Mouse (Mus musculus): ENCODE data around the gene Fam57a. TPM values are rescaled to one million over a fixed set of nuclear protein-coding genes. Genes with fewer than 3 reads are reported as not detected.

Fam57a gene
- total RNA-seq (2021), result 1 to 10 TPM; 3.5 to 3.8 TPM
- long read RNA-seq, experiment 1, partial matches to known transcripts, result 0 of 2 reads
- long read RNA-seq, experiment 1, other reads (novel, unspliced or antisense), result 0 of 2 reads
- long read RNA-seq, experiment 2, partial matches to known transcripts, result 0 of 1 reads
- long read RNA-seq, experiment 2, other reads (novel, unspliced or antisense), result 0 of 1 reads

DNA sequence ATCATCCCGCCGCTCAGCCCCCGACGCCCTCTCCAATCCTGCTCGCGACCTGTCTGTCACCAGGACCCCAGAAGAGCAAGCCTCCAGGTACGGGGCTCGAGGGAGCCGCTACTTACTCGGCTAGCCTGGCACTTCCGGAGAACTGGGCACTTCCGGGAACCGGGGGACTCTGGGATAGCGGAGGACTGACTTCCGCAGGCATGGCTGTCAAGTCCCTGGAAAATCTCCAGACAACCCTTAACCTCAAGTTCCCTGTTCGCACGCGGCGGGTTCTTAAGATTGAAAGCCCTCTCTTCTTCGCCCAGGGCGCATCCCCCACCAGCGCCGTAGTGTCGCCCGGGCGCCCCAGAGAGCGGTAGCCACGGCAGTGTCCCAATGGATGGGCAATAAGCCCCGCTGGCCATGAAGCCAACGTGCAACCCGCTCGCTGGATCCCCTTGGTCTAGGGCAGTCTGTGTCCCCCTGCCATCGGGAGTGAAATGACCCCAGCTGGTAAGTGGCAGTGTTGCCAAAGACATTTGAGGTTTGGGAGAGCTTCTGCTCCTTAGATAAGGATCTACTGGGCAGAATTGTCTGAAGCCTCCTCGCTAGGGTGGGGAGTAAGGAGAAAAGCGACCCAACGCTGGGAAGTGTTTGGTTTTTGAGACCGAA, at the start of gene Fam57a, which contains the start of gene Vps53:
Fam57a (plus strand) TSS at position 177 of the 651 bp plus-strand sequence.
Vps53 (minus strand) TSS at position 153 of the 651 bp plus-strand sequence.
- DNase-seq, result peak; percentile 93 to 94

DNA sequence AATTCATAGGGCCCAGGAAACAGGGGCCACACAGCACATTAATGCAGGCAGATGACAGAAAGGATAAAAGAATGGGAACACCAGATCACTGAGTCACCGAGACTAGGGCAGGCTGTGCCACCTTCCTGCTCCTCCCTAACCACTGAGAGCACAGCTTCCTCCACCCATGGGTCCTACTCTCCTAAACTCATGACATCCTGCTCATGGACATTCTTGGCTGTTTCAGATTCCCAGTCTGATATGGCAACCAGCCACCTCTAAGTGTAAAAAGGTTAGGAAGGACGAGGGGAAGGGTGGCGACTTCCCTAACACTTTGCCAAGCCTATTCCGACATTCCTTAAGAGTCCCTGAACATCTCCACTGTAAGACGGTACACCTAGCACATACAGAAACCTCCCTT, 48.6 kb upstream of the Fam57a start:
- peak; percentile 66 to 88 for DNase-seq

DNA sequence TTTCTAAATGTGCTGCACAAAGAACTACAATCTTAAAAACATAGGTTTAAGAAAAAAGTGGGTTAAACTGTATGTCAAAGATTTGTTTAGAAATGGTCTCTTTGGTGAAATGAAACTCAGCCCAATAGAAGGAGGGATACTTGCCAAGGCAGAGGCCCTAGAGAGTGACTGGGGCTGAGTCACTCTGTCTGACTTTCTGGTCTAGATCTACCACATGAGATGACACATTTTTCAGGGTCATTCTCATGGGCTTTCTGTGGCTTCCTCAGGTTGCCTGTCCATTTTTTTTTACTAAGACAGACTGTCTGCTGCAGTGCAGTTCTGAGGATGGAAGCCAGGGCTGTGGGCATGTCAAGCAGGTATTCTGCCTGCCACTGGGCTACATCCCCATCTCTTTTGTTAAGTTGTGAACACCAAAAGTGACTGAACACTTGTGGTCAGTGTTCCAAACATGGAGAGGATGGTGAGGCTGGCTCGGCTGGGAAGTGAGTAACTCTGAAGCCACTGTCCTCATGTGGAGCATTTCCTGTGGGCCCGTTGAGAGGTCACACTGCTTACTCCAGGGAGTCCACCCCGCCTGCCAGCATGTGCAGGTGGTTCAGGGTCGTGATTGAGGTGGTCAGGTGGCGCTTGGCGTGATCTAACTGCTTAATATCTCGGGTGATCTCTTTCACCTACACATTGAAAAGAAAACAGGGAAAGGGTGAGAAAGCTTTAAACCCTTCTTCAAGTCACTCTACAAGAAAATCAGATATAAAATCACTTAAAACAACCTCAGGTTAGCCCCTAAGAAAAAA, 43.6 kb upstream of the Fam57a start:
- no peak for DNase-seq

DNA sequence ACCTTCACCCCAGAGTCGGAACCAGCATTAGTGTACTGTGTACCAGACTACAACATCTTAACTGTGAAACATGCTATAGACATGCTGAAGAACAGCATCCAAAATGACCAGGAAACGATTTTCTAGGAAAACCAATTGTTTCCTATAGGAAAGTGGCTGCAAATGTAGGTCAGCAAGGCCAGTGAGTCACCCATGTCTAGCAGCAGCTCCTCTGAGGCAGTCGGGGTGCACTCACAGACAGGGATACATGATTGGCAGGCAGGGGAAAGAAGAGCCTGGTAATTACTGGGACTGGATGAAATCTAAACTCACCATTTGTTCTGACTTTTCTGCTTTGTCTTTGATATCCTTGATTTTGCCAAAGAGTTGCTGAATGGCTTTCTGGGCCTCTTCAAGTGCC, 41.5 kb upstream of the Fam57a start:
- no peak for DNase-seq

GRCm38 (mm10) chr11:76144386-76144785, 35.1 kb upstream of the Fam57a start:
- no peak for DNase-seq

GRCm38 (mm10) chr11:76145169-76145568, 34.3 kb upstream of the Fam57a start:
- no peak for DNase-seq

- DNase-seq, result no peak
Observed at GRCm38 (mm10) chr11:76146187-76147010, 33.1 kb upstream of the Fam57a start.

GRCm38 (mm10) chr11:76148055-76149008, 31.1 kb upstream of the Fam57a start:
- peak in 1 of 2 experiments; percentile 14 for DNase-seq

DNA sequence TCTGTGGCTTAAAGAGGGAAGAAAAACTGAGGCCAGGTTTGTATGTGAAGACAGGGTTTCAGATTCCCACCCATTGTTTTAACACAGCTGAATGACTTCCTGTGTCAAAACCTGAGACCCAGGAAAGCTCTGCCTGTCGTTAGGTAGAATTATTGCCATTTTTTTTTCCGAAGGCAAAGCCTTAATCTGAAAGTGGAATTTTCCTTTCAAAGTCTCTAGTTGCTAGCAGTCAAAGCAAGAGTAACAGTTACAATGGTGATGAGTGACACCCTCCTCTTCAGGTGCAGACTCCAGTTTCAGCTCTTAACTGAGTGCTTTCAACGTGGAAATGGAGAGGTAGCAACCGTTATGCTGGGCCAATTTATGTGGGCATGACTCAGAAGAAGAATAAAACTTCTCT, 28.5 kb upstream of the Fam57a start:
- no peak for DNase-seq

DNA sequence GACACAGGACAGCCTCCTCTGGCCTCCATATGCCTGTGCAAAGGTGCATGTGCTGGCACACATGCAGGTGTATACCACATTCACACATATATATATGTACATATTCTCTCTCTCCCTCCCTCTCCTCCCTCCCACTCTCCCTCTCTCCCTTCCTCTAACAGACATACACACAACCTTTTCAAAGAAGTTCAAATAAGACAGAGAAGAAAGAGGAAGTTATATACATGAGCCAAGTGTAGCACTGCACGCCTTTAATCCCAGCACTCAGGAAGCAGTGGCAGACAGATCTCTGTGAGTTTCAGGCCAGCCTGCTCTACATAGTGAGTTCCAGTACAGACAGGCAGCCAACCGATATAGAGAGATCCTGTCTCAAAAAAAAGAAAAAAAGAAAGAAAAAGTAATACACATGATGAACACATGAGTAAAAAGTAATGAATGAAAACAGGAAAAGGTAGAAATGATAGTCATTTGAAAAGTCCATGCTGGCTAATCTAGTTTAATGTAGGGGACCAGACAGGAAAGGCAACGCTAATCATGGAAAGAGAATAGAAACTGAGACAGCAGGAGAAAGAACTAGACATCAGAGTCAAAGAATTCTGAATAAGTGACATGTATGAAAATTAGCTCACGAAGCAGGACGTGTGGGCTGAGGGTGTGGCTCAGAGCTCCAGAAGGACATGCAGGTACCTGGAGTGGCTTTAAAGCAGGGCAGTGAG, 26.1 kb upstream of the Fam57a start:
- DNase-seq, result no peak

DNA sequence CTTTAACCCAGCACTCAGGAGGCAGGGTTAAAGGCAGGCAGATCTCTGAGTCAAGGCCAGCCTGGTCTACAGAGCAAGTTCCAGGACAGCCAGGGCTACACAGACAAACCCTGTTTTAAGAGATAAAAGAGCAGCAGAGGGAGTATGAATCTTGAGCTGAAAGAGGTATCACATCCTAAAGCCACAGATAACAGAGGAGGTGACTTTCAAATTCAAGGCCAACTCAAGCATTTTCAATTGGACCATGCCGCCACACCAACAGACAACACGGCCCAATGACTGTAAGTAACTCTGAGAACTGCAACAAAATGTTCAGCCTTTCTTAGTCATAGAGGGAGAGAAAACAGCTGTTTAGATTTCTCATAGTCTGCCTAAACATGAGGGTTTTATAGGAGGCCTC, 25.3 kb upstream of the Fam57a start:
- DNase-seq, result no peak

DNA sequence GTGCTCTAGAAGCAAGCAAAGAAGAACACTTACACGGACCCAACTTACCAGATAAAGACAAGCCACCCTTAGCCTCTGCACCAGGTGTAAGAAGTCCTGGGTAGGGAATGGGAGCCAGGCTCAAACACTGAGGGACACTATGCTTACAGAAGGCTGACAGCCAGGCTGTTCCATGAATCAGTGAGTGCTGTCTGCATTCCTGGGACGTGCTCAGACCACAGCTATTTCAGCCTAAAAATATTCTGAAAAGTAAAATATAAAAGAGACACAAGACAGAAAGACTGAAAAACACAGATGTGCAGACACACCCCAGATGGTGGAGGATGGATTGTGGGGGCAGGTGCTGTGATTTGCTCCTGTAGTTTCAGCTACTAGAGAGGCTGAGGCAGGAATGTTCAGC, 24.6 kb upstream of the Fam57a start:
- DNase-seq, result no peak

- DNase-seq, result no peak
Observed at GRCm38 (mm10) chr11:76158375-76158774, 21.1 kb upstream of the Fam57a start.

DNA sequence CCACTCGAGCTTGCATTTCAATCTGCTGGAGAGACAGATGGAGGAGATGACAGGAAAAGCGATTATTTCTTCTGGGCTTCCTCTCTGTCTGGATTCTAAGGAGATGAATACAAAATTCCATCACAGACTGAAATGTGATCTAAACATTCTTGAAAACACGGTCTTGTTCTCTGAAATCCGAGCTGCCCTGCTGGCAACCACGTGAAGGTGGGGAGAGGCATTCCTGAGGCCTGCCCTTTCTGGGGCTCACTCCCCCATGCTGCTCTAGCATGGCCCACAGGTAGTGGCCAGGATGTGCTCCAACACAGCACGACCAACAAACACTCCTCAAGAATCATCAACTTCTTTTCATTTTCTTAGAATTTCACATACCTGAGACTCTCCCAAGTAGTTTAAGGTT, 19.2 kb upstream of the Fam57a start:
- no peak for DNase-seq

- DNase-seq, result peak; percentile 16 to 20
Observed at GRCm38 (mm10) chr11:76166657-76167056, 12.8 kb upstream of the Fam57a start.

DNA sequence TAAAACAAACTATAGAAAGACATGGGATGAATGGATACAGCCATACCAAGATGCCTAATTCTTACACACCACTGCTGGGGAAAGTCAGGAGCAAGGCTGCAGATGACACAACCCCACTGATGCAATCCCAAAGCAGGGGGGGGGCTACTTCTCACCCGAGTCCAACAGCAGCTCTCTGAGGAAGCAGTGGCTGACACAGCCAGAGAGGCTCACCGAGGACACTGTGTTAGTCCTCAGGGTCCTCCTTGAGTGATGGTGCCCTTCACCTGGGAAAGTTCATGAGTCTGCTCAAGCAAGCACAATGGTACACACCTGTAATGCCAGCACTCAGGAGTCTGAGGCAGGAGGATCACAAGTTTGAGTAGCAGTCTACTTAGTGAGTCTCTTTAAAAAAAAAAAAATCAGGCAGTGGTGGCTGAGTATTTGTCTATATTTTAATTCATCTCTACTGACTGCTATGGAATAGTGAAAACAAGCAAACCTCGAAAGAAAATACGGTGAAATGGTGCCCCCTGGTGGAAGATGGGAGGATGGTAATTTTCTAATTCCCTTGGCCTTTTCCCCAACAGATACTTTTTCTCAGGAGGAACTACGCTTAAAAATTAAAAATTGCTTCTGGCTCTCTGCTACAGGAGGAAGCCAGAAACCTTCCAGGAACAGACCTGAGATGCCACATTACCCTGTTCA, 12.2 kb upstream of the Fam57a start:
- peak; percentile 70 to 90 for DNase-seq

GRCm38 (mm10) chr11:76168976-76169375, 10.5 kb upstream of the Fam57a start:
- DNase-seq, result no peak

GRCm38 (mm10) chr11:76170207-76170606, 9.3 kb upstream of the Fam57a start:
- DNase-seq, result no peak

- peak in 1 of 2 experiments; percentile 16 for DNase-seq
Observed at GRCm38 (mm10) chr11:76178726-76179494, 561 bp upstream of the Fam57a start.

All from heart, adult 18-20 months (tissue).